11 mouse cellular contexts compared by ENCODE assay signal in genomic region chr2:112590985-112591384, GRCm38 (mm10).
A peak's percentile ranks its signal among the peaks of the same experiment; 100 is the strongest.
DNase-seq lines count a peak whose midpoint lies in the region; TF ChIP-seq lines count a peak whose summit lies in the region.
"Had no signal": no experiment of that assay in that cellular context is flagged by ENCODE, and none has a peak within 500 bp of the region (broad histone marks: within the 10 kb centered on the region; RNA-seq: fewer than 3 reads in every experiment).

No protein-coding gene starts in this region.

- intact Hi-C loops in gastrocnemius, adult 2 months (cut with DNase I) = no loop called here
- intact Hi-C loops in gastrocnemius, postnatal 36 days (cut with DNase I) = loop anchor here (5.0 kb wide), 1 partner anchor 1279 kb away; the partner anchor contains the start of gene Olfr1280
- intact Hi-C loops in left cerebral cortex, adult 2 months (cut with DNase I) = no loop called here
- intact Hi-C loops in left cerebral cortex, postnatal 36 days (cut with DNase I) = no loop called here

- TF ChIP-seq CTCF in gastrocnemius, adult 2 months (IDR thresholded peaks at IDR 0.05) = no peak
- no peak for TF ChIP-seq CTCF in left cerebral cortex, adult 2 months (IDR thresholded peaks at IDR 0.05)

- H3K27ac ChIP-seq in gastrocnemius, adult 2 months = peak overlapping the region; percentile 59
- peak overlapping the region; percentile 45; the same call in 1 of the 2 replicates for H3K27ac ChIP-seq in left cerebral cortex, adult 2 months
- H3K27ac ChIP-seq: embryonic facial prominence, embryonic 13.5 days; limb, embryonic 12.5 days; liver, embryonic 14.5 days had no signal

- DNase-seq in cerebellum, adult 11 months = peak; percentile 24
- no peak for DNase-seq in cerebellum, adult 9-10 months
- DNase-seq in gastrocnemius, adult 2 months = no peak
- DNase-seq in gastrocnemius, postnatal 36 days = no peak
- DNase-seq in left cerebral cortex, adult 2 months (ENCODE audit: extremely low spot score in 1 of 2, low spot score in 2 of 2) = no peak
- no peak for DNase-seq in left cerebral cortex, postnatal 36 days (ENCODE audit: low spot score in 2 of 2)
- peak; percentile 80 for DNase-seq in Muller cell, postnatal 12 days (ENCODE audit: inconsistent ontology term)
- no peak for DNase-seq in thymus, postnatal 0 days (ENCODE audit: low spot score)

- peak overlapping the region; percentile 44 for H3K4me3 ChIP-seq in gastrocnemius, adult 2 months
- H3K4me3 ChIP-seq in left cerebral cortex, adult 2 months = no peak overlapping the region
- H3K4me3 ChIP-seq: embryonic facial prominence, embryonic 13.5 days; limb, embryonic 12.5 days had no signal

Comparison
In these comparisons a context has a peak if more than half of its experiments do, and no peak if none do; other contexts are left out.
1. DNase-seq: peak in cerebellum, adult 11 months (single experiment) and Muller cell, postnatal 12 days (single experiment); none in cerebellum, adult 9-10 months (single experiment), gastrocnemius, adult 2 months (single experiment), gastrocnemius, postnatal 36 days (0 of 2), left cerebral cortex, adult 2 months (0 of 2), left cerebral cortex, postnatal 36 days (0 of 2) and thymus, postnatal 0 days (single experiment).